Mouse (Mus musculus): ENCODE results near the gene Hsph1. TPM values are rescaled to one million over a fixed set of nuclear protein-coding genes. Genes with fewer than 3 reads are reported as not detected.

The Hsph1 gene
- polyA plus RNA-seq, 1 experiment from 2014 or later = 56.0 TPM

- no peak overlapping the region for H3K9ac ChIP-seq (ENCODE audit: low read length)
- H3K27ac ChIP-seq (ENCODE audit: low read depth) = no peak overlapping the region
- H3K4me1 ChIP-seq (replicated peaks; ENCODE audit: control insufficient read depth, insufficient read depth, low read length) = no peaks in the 10 kb centered on the region
- WGBS = 57% methylated on average over 10 of the region's 10 CpGs
- H3K27me3 ChIP-seq (replicated peaks; ENCODE audit: control insufficient read depth, insufficient read depth, low read length) = no peaks in the 10 kb centered on the region
- H3K4me2 ChIP-seq (ENCODE audit: low read length) = no peak overlapping the region
- no peak overlapping the region for H3K4me3 ChIP-seq (ENCODE audit: low read depth, low read length)
- H3K9me3 ChIP-seq (ENCODE audit: control insufficient read depth, low read length) = no peaks in the 10 kb centered on the region
- DNase-seq (ENCODE audit: low spot score) (no peak), ATAC-seq (replicated peaks; ENCODE audit: low FRiP score, low TSS enrichment, low read depth) (no peak)
- no peaks in the 10 kb centered on the region for H3K36me3 ChIP-seq (ENCODE audit: control insufficient read depth, insufficient read depth, low read length)
These were observed 59.2 kb downstream of the Hsph1 start for GRCm38 (mm10) chr5:149576977-149577376.

GRCm38 (mm10) chr5:149568993-149569392, 67.2 kb downstream of the Hsph1 start:
- Histone ChIP-seq H3K27ac (ENCODE audit: low read depth) (no peak overlapping the region), H3K9ac (ENCODE audit: low read length) (no peak overlapping the region), H3K4me1 (replicated peaks; ENCODE audit: control insufficient read depth, insufficient read depth, low read length) (no peaks in the 10 kb centered on the region), H3K4me3 (ENCODE audit: low read depth, low read length) (no peak overlapping the region), H3K9me3 (ENCODE audit: control insufficient read depth, low read length) (no peaks in the 10 kb centered on the region), H3K27me3 (replicated peaks; ENCODE audit: control insufficient read depth, insufficient read depth, low read length) (no peaks in the 10 kb centered on the region), H3K36me3 (ENCODE audit: control insufficient read depth, insufficient read depth, low read length) (no peaks in the 10 kb centered on the region), H3K4me2 (ENCODE audit: low read length) (no peak overlapping the region)
- no peak for ATAC-seq (replicated peaks; ENCODE audit: low FRiP score, low TSS enrichment, low read depth)
- DNase-seq (ENCODE audit: low spot score) = no peak
- WGBS = 75% methylated on average over 13 of the region's 13 CpGs

GRCm38 (mm10) chr5:149566957-149567356, 69.2 kb downstream of the Hsph1 start:
- Histone ChIP-seq H3K27me3 (replicated peaks; ENCODE audit: control insufficient read depth, insufficient read depth, low read length) (no peaks in the 10 kb centered on the region), H3K4me1 (replicated peaks; ENCODE audit: control insufficient read depth, insufficient read depth, low read length) (no peaks in the 10 kb centered on the region), H3K27ac (ENCODE audit: low read depth) (no peak overlapping the region), H3K4me2 (ENCODE audit: low read length) (no peak overlapping the region), H3K9me3 (ENCODE audit: control insufficient read depth, low read length) (no peaks in the 10 kb centered on the region), H3K36me3 (ENCODE audit: control insufficient read depth, insufficient read depth, low read length) (no peaks in the 10 kb centered on the region), H3K4me3 (ENCODE audit: low read depth, low read length) (no peak overlapping the region), H3K9ac (ENCODE audit: low read length) (no peak overlapping the region)
- no peak for ATAC-seq (replicated peaks; ENCODE audit: low FRiP score, low TSS enrichment, low read depth)
- no peak for DNase-seq (ENCODE audit: low spot score)
- WGBS = 91% methylated on average over 5 of the region's 5 CpGs

- no peak for ATAC-seq (replicated peaks; ENCODE audit: low FRiP score, low TSS enrichment, low read depth)
These were observed 70.2 kb downstream of the Hsph1 start for GRCm38 (mm10) chr5:149566026-149566425.

More at GRCm38 (mm10) chr5:149566026-149566425, 70.2 kb downstream of the Hsph1 start:
- WGBS = 58% methylated on average over 11 of the region's 11 CpGs
- Histone ChIP-seq H3K27me3 (replicated peaks; ENCODE audit: control insufficient read depth, insufficient read depth, low read length) (no peaks in the 10 kb centered on the region), H3K27ac (ENCODE audit: low read depth) (no peak overlapping the region), H3K4me3 (ENCODE audit: low read depth, low read length) (no peak overlapping the region), H3K4me1 (replicated peaks; ENCODE audit: control insufficient read depth, insufficient read depth, low read length) (no peaks in the 10 kb centered on the region), H3K9me3 (ENCODE audit: control insufficient read depth, low read length) (no peaks in the 10 kb centered on the region), H3K4me2 (ENCODE audit: low read length) (no peak overlapping the region), H3K36me3 (ENCODE audit: control insufficient read depth, insufficient read depth, low read length) (no peaks in the 10 kb centered on the region), H3K9ac (ENCODE audit: low read length) (no peak overlapping the region)
- DNase-seq (ENCODE audit: low spot score) = no peak

Other genes starting within 250 kb of the Hsph1 start
- 2.2 TPM in 2 replicates for gene Medag, start 224.6 kb downstream of the Hsph1 start, polyA plus RNA-seq (2014; fragmentation: Nextera tagmentation; extraction: Ambion mirVana)
- 0.70 and 0.90 TPM in 2 replicates for gene Tex26, start 196.7 kb downstream of the Hsph1 start, polyA plus RNA-seq (2014; fragmentation: Nextera tagmentation; extraction: Ambion mirVana)
- 0.07 and 0.37 TPM in 2 replicates for gene Wdr95, start 107.7 kb downstream of the Hsph1 start, polyA plus RNA-seq (2014; fragmentation: Nextera tagmentation; extraction: Ambion mirVana)
- gene B3glct, start 41.9 kb upstream of the Hsph1 start, polyA plus RNA-seq (2014; fragmentation: Nextera tagmentation; extraction: Ambion mirVana) = 16.4 and 16.9 TPM in 2 replicates

Data from intestine, embryonic 14.5 days (tissue).